Mouse (Mus musculus) kidney, postnatal 0 days (tissue): ENCODE measurements at regions not wholly inside any gene's neighbourhood (a gene's known extent, or its start where the extent isn't known, plus 50 kb on each side); places are given as distances from the start of the nearest gene placed in this dataset.
A peak's percentile ranks its signal among the peaks of the same experiment; 100 is the strongest.

ENCODE experiments used
- ATAC-seq: fragments of 200-750 bp; cut with Nextera tagmentation; replicated peaks from 2 replicates; pipeline ENCODE4 v1.8.0; 2017; ENCODE audit warnings: low read depth, moderate number of reproducible peaks, moderate TSS enrichment, moderate library complexity; ENCODE audit not compliant: low FRiP score
- DNase-seq: peaks from one replicate; pipeline ENCODE4 v3.0.0-alpha.2; 2016; ENCODE audit warnings: low spot score
- H3K27ac ChIP-seq: fragments of 300-500 bp; sonication (generic); 2 replicates; pipeline ENCODE4 v1.5.1; 2014; ENCODE audit warnings: mild to moderate bottlenecking
- H3K27me3 ChIP-seq: fragments of 300-500 bp; sonication (generic); 2 replicates; pipeline ENCODE4 v1.6.1; 2014; ENCODE audit warnings: low read length, mixed read lengths; ENCODE audit not compliant: insufficient read depth
- H3K36me3 ChIP-seq: fragments of 300-500 bp; sonication (generic); 2 replicates; pipeline ENCODE4 v1.6.1; 2014; ENCODE audit warnings: low read length, mixed read lengths; ENCODE audit not compliant: insufficient read depth
- H3K4me1 ChIP-seq: fragments of 300-500 bp; sonication (generic); replicated peaks from 2 replicates; pipeline ENCODE4 v1.6.1; 2014; ENCODE audit warnings: antibody characterized with exemption, low read length, mixed read lengths; ENCODE audit not compliant: insufficient read depth
- H3K4me2 ChIP-seq: fragments of 300-500 bp; sonication (generic); 2 replicates; pipeline ENCODE4 v1.6.1; 2014; ENCODE audit warnings: mild to moderate bottlenecking, low read length, moderate library complexity, mixed read lengths
- H3K4me3 ChIP-seq: fragments of 300-500 bp; sonication (generic); replicated peaks from 2 replicates; pipeline ENCODE4 v1.5.1; 2014; ENCODE audit warnings: low read depth, low read length
- H3K9ac ChIP-seq: fragments of 300-500 bp; sonication (generic); 2 replicates; pipeline ENCODE4 v1.6.1; 2014; ENCODE audit warnings: low read depth, low read length
- H3K9me3 ChIP-seq: fragments of 300-500 bp; sonication (generic); replicated peaks from 2 replicates; pipeline ENCODE4 v1.6.1; 2016; ENCODE audit warnings: low read length, inconsistent platforms, mixed read lengths
- CTCF ChIP-seq: IDR thresholded peaks from 2 replicates; pipeline ENCODE4 v1.5.1; 2016; ENCODE audit warnings: antibody characterized with exemption, low read depth, mild to moderate bottlenecking, moderate library complexity
- WGBS: fragments of 180-500 bp; shearing (Covaris S2); extraction: QIAGEN DNeasy Blood & Tissue Kit; methylation state at CpG from one replicate; pipeline ENCODE4 v1.1.7; 2014; 5-methylcytosine and 5-hydroxymethylcytosine counted together

GRCm38 (mm10) chr6:100517662-100518061 is 153.3 kb downstream of the Shq1 start:
- Histone ChIP-seq H3K9me3 (no peaks in the 10 kb centered on the region), H3K4me3 (no peak overlapping the region), H3K9ac (no peak overlapping the region), H3K4me1 (no peaks in the 10 kb centered on the region), H3K36me3 (no peaks in the 10 kb centered on the region), H3K4me2 (no peak overlapping the region), H3K27ac (no peak overlapping the region), H3K27me3 (0 out of 2 replicates have a peak, but pooled peaks cover 4% of the 10 kb centered on the region)
- TF ChIP-seq CTCF, result no peak
- no peak for DNase-seq
- no peak for ATAC-seq
- 85% methylated on average over 6 of the region's 6 CpGs for WGBS

DNA sequence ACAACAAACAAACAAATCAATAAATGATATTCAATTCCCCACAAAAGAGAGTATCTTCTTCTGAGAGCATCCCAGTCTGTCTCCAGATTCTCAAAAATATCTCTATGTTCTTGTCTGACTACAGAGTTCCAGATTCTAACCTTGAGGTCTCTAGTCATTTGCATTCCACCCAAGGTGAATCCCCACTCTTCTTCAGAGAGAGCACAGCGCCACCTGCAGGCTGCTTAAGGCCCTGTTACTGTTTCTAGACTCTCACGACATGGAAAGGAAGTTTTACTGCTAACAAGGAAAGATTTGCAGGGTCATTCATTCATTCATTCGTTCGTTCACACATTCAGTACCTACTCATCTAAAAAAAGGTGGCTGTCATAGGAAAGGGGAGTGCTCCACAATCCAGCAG is 158.3 kb downstream of the Shq1 start:
- Histone ChIP-seq H3K9me3 (no peaks in the 10 kb centered on the region), H3K9ac (no peak overlapping the region), H3K27me3 (0 out of 2 replicates have a peak, but pooled peaks cover 4% of the 10 kb centered on the region), H3K27ac (no peak overlapping the region), H3K4me1 (no peaks in the 10 kb centered on the region), H3K4me3 (no peak overlapping the region), H3K4me2 (no peak overlapping the region), H3K36me3 (no peaks in the 10 kb centered on the region)
- peak; percentile 61 for TF ChIP-seq CTCF
- 53% methylated on average over 4 of the region's 4 CpGs for WGBS
- DNase-seq (no peak), ATAC-seq (no peak)

GRCm38 (mm10) chr6:100510676-100511075 is 160.3 kb downstream of the Shq1 start:
- 83% methylated on average over 4 of the region's 4 CpGs for WGBS

GRCm38 (mm10) chr6:100505506-100506247 is 165.3 kb downstream of the Shq1 start:
- H3K4me3 ChIP-seq, result no peak overlapping the region
- no peak overlapping the region for H3K9ac ChIP-seq
- no peaks in the 10 kb centered on the region for H3K9me3 ChIP-seq
- no peak for TF ChIP-seq CTCF
- WGBS, result 81% methylated on average over 15 of the region's 15 CpGs
- H3K36me3 ChIP-seq, result no peaks in the 10 kb centered on the region
- H3K4me1 ChIP-seq, result no peaks in the 10 kb centered on the region
- H3K27ac ChIP-seq, result no peak overlapping the region
- H3K27me3 ChIP-seq, result no peaks in the 10 kb centered on the region
- no peak overlapping the region for H3K4me2 ChIP-seq
- DNase-seq, result no peak
- ATAC-seq, result no peak

More at GRCm38 (mm10) chr6:100510676-100511075, 160.3 kb downstream of the Shq1 start:
- Histone ChIP-seq H3K4me2 (no peak overlapping the region), H3K9ac (no peak overlapping the region), H3K27me3 (no peaks in the 10 kb centered on the region), H3K27ac (no peak overlapping the region), H3K4me3 (no peak overlapping the region), H3K9me3 (no peaks in the 10 kb centered on the region), H3K4me1 (no peaks in the 10 kb centered on the region), H3K36me3 (no peaks in the 10 kb centered on the region)
- DNase-seq (no peak), ATAC-seq (no peak)
- TF ChIP-seq CTCF, result no peak

DNA sequence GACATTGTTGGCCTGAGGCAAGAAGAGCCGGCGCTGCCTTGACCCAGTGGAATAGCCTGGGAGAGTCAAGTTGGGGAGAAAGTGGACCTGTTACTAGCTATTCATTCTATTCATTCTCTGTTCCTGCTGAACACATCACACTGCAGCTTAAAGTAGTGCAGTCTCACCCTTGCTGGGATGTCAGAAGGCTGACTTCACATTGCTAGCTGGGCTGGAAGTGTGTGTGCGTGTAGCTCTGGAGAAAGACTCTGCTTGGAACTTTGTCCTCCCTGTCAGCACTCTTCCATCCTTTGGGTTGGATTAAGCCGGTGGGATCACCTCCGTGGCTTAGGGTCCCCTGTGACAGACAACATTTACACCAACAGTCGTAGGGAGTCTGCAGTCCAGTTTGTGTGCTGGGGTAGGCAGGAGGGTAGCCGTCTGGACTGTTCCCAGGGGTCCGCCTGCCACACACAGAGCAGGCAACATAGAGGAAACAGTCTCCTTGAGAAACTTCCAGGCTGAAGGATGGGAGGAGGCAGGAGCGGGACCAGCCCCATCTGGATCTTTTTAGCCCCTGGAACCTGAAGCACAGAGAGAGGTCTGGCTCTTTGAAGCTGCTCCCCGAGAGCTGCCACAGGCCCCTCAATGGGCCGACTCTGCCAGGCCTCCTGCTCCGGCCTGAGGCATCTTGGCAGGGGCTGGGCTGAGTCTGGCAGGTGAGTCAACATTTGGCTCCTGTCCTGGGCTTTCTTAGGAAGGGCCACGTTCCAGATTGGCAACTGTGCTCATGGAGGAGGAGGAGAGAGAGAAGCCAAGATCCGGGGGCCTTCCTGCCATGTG is 167.8 kb downstream of the Shq1 start:
- ATAC-seq (no peak), DNase-seq (no peak)
- Histone ChIP-seq H3K4me1 (no peaks in the 10 kb centered on the region), H3K9me3 (no peaks in the 10 kb centered on the region), H3K27me3 (no peaks in the 10 kb centered on the region), H3K27ac (no peak overlapping the region), H3K36me3 (no peaks in the 10 kb centered on the region), H3K4me2 (no peak overlapping the region), H3K4me3 (no peak overlapping the region), H3K9ac (no peak overlapping the region)
- 60% methylated on average over 14 of the region's 14 CpGs for WGBS
- no peak for TF ChIP-seq CTCF

DNA sequence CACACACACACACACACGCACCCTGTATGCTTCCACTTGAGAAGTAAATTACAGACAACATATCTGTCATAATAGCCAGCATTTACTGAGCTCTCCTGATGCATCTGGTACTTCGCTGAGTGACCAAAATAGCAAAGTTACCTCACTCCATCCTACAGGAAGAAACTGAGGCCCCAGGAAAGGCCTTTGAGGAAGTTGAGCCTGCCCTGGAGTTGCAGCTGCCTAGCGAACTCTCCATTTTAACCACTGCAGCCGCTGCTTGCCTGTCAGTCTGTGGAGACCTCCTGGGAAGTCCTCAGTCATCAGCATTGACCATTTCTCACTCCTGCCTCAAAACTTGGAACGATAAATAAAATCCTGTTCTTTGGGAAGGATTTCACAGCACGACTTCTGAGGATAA is 168.8 kb downstream of the Shq1 start:
- TF ChIP-seq CTCF, result no peak
- ATAC-seq, result no peak
- H3K36me3 ChIP-seq, result no peaks in the 10 kb centered on the region
- H3K27me3 ChIP-seq, result no peaks in the 10 kb centered on the region
- no peak overlapping the region for H3K4me3 ChIP-seq
- H3K9ac ChIP-seq, result no peak overlapping the region
- 69% methylated on average over 6 of the region's 6 CpGs for WGBS
- DNase-seq, result no peak
- H3K9me3 ChIP-seq, result no peaks in the 10 kb centered on the region
- no peaks in the 10 kb centered on the region for H3K4me1 ChIP-seq
- H3K27ac ChIP-seq, result no peak overlapping the region
- no peak overlapping the region for H3K4me2 ChIP-seq
